Mouse (Mus musculus) heart, adult 8-10 months (tissue): ENCODE measurements at regions not wholly inside any gene's neighbourhood (a gene's known extent, or its start where the extent isn't known, plus 50 kb on each side); places are given as distances from the start of the nearest gene placed in this dataset.
"Not testable (repeated sequence)": the region's sequence is repeated elsewhere in the genome, so short reads cannot be mapped to it uniquely, and the experiment has no call there.

Source experiments
- DNase-seq: peaks from one replicate; pipeline ENCODE4 v3.0.0; 2022; ENCODE audit warnings: low spot score

DNA sequence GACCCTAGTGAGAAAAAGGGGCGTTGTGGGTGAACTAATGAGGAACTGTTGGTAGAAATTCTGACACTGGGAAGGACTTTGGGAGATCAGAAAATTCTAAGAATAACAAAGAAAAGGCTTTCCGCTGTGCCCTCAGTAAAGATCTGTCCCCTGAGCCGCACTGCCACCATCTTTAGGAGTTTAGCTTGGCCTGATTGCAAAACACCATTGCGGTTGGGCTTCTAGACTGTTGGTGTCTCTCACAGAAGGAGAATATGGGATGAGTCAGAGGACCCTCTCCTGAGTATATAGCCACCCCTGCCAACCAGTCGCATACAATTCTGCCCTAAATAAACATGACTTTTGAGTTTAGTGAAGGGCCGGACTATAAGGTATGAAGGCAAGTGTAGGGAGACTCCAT lies 147.5 kb upstream of the Nrip1 start:
- DNase-seq, result no peak

DNA sequence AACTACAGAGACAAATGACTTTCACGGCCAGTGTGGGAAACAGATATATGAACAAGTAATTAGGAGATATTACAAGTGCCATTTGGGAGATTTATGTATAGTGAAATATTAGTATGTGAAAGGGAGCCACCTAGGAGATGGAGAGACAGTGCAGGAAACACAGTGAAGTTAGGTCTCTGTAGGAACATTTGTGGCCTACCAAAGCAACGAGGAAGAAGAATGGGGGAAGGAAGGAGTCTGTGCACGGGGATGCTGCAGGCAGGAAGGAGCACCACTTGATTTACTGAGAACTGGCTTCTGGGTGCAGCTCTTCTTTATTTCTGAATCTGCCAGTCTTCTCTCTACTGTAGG lies 147.0 kb upstream of the Nrip1 start:
- no peak for DNase-seq

DNA sequence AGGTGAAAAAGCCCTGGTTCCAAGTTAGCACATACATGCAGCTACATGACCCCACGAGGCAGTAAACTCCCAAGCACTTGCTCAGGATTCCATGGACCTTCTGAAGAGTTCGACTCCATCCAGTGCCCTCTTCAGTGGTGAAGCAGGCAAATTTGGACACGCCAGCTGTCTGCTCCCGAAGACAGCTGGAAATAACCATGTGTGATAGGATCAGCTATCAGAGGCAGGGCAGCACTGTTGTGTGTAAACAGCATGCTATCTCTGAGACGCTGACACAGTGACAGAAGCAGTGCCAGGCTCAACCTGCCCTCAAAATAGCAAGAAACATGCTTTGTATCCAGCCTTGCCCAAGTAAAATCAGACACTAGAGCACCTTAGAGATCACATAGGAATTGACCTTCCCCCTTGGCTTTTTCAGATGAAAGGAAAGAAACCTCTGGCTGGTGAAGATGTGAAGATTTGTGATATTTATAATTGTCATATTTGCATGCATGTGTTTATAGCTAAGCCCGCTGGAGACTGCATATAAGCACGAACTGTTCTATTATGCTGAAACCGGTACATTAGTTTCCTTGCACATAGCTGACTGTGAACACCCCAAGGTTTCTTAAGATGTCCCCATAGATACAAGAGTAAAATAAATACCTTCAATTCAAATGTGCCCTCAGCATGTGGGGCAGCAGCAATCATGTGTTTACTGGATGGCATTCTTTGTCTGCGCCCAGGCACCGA lies 146.4 kb upstream of the Nrip1 start:
- DNase-seq, result no peak

DNA sequence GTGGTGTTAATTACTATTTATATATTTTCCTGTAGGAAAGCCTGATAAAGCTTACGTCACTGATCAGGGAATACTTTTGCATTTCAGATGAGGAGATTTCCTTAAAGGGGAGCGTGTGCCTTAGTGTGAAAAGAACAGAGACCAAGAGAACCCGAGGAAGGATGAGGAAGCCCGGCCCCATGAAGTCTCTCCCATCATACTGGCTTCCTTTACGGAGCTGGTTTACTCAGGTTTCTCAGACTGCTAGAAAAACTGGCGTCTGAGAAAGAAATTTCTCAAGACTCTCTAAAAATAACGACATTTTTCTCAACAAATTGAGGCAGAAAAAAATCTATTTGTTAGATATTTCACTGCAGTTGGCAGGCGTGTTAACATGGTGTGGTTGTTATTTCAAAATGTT lies 137.2 kb upstream of the Nrip1 start:
- DNase-seq, result no peak

DNA sequence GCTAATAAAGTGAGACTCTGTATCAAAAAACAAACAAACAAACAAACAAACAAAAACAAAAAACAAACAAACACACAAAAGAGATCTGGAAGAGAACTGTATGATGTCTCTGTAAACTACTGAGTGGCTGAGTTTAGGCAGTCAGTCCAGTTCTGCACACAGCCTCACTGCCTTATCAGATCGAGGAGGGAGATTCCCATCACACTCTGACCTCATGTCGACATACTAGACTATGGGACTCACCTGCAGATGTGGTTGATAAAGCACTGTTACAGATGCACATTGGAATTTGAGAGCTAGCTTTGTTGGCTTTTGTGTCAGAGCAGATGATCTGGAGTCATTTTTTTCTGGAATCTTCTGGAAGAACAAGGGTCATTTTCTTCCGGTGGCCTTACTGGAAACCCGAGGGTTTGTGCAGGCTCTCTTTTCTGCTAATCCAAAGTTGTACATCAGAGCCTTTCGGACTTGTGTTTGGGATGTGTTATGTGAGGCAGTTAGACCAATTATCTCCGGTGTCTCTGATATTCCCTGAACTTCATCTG lies 135.6 kb upstream of the Nrip1 start:
- DNase-seq, result no peak

DNA sequence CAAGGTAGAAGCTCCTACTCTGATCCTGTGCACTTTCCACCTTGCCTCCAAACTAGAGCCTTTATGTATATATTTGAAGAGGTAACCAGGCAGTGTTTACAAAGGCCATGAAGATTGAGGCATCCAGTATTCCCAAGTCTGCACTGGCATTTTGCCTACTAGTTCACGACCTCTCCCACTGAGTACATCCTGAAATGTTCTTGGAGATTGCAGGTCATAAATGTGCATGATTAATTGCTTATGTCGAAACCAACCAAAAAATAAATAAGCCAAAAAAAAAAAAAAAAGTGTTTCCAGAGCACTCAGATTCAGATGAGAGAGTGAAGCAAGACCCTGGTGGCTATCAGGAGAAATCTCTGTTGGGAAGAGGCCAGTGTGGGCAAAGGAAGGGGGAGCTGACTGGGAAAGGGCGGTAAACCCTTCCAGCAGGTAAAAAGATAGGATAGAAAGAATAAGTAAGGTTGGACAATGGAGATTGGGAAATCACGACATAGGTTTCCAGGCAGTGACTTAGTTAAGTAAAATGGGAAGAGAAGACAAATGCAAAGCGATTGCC lies 133.6 kb upstream of the Nrip1 start:
- no peak for DNase-seq

DNA sequence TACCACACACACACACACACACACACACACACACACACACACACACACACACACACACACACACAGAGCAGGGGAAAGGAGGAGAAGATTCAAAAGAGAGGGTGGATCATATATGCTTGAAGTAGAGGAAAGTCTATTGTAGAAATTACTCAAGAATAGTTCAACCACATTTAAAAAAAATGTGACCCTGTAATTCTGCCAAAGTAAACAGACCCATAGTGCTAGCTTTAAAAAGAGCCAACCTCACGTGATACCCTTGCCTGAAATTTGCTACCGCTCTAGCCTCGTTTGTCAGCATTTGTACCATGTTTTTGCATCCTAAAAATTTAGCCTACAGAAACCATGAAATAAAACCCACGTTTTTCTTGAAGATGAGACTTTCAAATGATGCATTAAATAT lies 132.6 kb upstream of the Nrip1 start:
- DNase-seq, result no peak

DNA sequence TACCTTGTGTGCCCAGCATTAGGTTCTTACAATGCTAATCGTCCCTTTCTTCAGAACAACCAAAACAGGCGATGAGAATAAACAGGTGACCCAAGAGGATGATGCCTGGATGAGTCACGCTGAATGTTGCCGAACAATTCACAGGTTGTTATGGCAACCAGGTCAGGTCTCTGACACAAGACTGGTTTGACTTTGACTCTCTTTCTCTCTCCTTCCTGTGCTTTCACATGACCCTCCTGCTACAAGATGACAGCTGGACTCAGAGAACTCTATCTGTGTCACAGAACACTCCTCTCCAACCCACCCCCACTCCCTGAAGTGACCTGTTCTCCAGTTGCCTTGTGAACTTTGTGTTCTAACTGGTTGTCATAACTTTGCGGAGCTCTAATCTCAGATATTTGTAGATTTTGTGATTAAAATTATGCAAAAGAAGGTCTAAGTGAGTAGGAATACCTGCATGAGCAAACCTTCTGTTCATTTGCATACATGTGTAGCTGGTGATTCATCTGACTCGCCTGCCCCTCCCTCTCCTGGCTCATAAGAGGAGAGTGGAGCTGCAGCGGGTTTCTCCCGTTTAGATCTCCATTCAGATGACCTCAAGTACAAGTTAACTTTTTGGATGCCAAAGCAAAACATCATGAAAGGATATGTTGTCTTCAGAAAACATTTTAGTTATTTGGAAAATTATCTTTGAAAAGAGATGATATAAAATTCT lies 126.2 kb upstream of the Nrip1 start:
- DNase-seq, result no peak

DNA sequence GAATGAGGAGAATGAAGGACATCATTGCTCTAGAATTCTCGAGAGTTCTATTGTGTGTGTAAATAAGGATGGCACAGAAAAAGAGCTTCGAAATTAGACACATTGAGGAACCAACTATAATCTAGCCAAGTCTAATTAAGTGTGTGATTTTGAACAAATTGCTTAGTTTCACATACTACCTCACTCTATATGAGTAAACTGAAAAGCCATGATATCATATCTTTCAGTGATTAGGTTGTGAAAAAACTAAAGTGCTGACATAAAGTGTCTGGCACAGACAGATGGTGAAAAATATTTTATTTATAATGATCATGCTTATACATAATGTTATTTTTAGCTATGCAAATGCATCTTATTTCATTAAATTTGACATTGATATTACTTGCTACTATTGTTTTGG lies 124.6 kb upstream of the Nrip1 start:
- DNase-seq, result no peak

DNA sequence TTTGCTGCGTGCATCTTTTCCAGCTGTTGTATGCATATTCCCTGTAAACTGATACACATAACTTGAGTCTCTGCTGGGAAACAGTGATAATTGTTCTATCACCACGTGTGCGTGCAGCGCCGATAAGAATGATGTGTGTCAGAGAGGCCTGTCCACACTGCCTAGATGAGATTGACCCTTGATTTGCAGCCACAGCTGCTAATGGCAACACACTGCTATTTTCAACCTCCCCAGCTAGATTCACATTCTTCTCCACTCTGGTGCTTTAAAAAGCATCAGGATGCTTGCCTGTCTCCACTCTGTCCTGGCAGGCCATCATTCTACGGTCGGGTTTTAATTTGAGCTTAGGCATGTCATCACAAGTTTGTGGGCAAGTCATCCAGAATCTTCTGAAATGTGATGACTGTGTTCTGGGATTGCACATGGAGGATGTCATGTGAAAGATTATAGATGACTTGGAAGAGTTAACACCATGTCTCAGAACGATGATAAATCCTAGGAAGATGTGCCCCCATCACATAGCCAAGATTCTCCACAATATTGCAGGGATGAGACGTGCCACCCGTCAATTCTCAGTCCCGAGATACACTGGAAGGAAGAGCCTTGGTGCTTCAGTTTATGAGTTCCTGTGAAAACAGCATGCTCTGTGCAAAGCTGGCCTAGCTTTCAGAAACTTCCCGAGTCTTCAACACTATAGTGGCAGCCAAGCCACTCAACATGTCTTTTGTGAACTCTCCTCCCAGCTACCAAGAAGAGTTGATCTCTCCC lies 123.6 kb upstream of the Nrip1 start:
- no peak for DNase-seq

DNA sequence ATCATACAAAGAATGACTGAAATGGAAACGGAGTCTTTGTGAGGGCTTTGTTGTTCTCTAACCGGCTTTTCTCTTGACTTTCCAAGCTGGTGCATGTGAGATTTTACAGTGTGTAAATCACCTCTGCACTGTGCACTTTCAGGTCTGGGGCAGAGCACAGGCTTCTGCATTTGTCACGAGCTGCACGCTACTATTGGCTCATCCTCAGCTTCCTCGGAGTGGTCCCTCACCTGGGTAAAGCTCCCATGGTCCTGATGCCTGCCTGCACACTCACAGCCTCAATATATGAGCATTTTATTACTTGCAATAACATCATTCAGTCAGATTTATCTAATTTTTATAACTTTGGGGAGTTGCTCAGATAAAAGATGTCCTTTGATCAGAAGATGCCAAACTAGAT lies 109.8 kb upstream of the Nrip1 start:
- no peak for DNase-seq

DNA sequence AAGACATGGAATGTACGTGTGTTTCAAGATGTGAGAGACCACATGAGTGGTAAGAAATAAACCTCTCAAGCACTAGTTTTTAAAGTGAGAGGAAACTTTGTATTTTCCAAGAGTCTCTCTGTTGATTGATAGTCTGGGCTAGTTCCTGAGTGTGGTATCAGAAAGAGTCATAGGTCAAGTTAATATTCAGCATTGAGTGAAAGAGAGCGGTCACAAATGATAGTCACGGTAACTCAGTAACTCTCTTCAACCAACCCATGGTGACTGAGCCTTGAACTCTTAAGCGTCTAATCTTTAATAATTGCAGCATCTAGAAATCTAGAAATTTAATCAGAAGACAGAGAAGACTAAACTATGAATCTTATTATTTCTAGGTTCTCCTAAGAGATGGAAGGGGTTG lies 108.3 kb upstream of the Nrip1 start:
- DNase-seq, result no peak

DNA sequence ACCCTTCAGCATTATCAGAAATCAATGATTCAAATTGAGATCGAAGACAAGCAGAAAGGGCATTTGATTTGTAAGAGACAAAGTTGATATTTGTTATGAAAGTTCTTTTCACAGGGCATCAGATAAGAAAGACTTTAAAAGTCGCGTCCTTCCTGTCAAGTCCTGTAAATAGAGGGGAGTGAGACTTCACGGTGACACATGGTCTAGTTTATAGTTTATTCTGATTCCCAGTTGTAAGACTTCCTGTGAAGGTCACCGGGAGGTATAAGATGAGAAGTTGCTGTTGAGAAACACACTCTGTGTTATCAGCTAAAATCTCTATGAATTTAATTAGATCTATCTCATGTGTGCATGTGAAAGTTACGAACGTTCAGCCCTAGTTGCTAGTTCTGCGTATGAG lies 103.8 kb upstream of the Nrip1 start:
- no peak for DNase-seq

DNA sequence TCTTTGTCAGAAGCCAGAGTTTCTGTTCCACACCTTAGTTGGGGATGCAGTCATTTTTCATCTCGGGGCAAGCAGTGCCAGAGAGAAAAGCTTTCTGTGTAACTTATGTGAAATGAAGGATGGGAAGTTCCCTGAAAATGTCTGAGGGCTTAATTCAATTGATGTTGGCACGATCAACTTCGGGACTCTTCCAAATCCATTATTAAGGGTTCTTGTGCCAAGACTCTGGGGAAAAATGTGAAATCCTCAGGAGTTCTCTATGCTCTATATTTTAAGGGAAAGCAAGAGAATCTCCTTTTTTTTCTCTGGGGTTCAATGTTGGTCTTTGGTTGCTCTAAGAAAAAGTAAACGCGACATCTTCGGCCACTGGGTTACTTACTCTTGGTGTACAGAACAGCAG lies 100.9 kb upstream of the Nrip1 start:
- DNase-seq, result no peak

DNA sequence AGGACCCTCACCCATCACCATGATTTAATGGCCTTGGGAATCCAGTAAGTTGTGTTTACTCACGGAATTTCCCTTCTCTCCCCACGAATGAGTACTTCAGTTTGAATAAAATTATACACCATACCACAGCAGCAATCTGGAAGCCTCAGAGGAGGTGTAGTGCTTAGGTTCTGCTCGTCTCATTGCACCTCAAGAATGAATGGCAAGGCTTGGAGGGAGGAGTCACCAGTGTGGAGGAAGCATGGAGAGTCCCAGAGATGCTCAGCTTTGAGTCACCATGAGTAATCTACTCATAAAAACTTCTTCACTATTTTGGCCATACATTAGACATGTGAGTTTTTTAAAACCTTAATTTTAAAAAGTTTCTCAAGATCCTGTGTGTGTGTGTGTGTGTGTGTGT lies 98.8 kb upstream of the Nrip1 start:
- no peak for DNase-seq

DNA sequence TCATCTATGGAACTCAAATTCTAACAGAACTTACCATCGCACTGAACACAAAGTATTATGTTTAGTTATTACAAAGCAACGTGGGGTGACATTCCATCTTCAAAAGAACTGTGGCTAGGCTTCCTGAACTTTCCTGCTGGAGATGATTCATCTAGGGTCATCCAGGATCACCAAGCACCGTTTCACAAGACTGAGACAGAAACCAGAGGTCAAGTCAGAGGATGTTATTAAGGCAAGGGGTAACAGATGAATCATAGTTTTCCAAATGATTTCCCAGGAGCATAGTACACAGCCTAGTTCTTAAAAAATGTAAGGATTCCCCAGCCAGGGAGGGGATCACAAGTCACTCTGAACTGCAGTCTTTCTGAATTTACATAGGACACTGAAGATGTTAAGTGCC lies 97.5 kb upstream of the Nrip1 start:
- no peak for DNase-seq

DNA sequence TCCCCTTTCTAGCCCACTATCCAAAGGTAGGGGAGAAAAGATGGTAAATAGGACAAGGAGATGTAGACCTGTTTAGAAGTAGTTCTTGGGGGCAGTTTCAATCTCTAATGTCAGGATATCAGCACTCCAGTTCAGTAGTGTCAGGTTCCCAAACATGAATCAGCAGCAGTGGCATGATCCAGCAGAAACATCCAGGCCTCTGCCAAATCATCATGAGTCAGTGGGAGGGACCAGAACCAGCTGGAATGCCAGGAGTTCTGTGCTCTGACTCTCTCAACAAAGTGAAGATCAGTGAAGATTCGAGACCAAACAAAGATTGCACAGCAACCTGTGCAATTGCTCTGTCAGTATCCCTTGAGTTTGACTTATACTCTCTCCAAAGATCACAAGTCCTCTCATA lies 85.9 kb upstream of the Nrip1 start:
- no peak for DNase-seq

DNA sequence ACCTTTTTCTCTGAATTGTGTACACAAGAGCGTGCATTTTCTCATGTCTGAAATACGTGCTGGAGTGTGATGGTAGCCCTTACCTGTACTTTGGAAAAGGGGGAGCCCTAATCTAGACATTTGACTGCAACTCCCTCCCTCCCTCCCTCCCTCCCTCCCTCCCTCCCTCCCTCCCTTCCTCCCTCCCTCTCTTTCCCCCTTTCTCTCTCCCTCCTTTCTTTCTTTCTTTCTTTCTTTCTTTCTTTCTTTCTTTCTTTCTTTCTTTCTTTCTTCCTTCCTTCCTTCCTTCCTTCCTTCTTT lies 82.6 kb upstream of the Nrip1 start:
- DNase-seq, result not testable (repeated sequence)

DNA sequence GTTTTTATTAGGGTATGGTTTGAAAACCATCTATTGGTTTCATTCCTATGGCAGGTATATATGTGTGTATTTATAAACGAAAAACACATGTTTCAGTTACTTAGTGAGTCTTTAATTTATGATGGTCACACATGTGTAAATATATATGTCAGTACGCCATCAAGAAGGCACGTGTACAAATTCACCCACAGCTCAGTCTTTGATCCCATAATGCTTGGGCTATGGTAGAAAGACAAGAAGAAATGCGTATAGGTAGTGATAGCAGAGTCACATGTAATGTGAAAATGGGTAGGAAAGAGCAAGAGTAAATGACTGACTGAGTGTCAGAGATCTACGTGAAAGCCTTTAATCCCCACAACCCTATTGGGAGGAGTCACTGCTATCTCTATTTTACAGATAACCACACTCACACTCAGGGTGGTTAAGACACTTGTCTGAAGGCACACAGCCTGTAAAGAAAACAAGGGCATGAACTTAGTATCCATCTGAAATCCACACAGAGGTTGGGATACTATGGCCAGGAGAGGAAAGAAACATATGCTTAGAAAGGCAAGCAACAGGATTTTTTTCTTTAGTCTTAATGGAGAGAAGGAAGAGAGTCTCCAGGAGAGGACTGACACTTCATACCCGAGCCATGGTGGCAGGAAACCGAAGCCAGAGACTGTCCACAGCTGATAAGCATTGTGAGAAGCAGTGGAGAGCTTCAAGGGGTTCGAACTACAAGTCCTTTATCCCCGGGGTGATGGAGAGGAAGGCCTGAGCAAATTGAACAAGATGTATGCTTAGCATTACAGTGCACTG lies 82.1 kb upstream of the Nrip1 start:
- DNase-seq, result no peak

DNA sequence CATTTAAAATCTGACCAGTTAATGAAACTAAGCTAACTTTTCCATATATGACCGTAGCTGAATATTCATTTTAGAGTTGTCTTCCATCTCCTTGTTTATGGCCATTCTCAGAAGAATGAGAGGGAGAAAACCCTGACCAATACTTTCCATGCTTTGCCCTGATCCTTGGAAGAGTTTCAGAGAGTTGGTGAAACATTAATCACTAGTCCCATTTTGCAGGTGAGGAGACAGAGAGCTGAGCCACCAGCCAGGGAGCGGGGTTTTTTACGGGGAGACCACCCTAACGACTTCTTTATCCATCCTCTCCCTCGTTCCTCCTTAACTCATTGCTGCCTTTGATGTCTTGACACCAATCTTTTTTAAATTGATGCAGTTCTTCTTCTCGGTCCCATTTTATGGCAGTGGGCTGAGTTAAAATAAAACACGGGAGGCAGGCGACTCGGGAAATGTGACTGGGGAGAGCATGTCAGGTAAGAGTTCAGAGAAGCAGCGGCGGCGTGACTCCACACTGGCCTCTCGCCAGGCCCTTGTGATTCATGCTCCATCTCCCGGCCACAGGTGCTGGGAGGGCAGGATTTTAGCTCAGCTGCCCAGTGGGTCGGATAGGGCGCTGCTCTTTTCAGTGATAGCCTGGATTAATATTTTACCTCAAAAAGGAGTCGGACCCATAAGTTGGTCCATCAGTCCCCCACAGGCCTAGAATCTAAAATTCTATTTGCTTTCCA lies 81.3 kb upstream of the Nrip1 start:
- peak; percentile 41 for DNase-seq
